In genomic region chr19:61224678-61225525, GRCm38 (mm10) we compare ENCODE assay signal across 9 mouse cellular contexts. TPM values are rescaled to one million over a fixed set of nuclear protein-coding genes. Genes with fewer than 3 reads are reported as not detected.
DNase-seq lines count a peak whose midpoint lies in the region; ATAC-seq lines count a peak whose summit lies in the region.
"Had no signal": no experiment of that assay in that cellular context is flagged by ENCODE, and none has a peak within 500 bp of the region (broad histone marks: within the 10 kb centered on the region; RNA-seq: fewer than 3 reads in every experiment).

No protein-coding gene starts in this region.

- H3K36me3 ChIP-seq in hindbrain, embryonic 15.5 days: no peaks in the 10 kb centered on the region
- H3K36me3 ChIP-seq in limb, embryonic 15.5 days: no peaks in the 10 kb centered on the region

- H3K27ac ChIP-seq in hindbrain, embryonic 15.5 days (replicated peaks): peak overlapping the region; percentile 93
- peak overlapping the region; percentile 93; the same call in 1 of the 2 replicates for H3K27ac ChIP-seq in limb, embryonic 15.5 days

- H3K9ac ChIP-seq in hindbrain, embryonic 15.5 days: peak overlapping the region; percentile 50
- no peak overlapping the region for H3K9ac ChIP-seq in limb, embryonic 15.5 days

- no peaks in the 10 kb centered on the region for H3K9me3 ChIP-seq in hindbrain, embryonic 15.5 days
- H3K9me3 ChIP-seq in limb, embryonic 15.5 days: no peaks in the 10 kb centered on the region

- H3K4me3 ChIP-seq in hindbrain, embryonic 15.5 days: peak overlapping the region; percentile 53
- H3K4me3 ChIP-seq in limb, embryonic 15.5 days: peak overlapping the region; percentile 56
- H3K4me3 ChIP-seq: myocyte had no signal

- peak overlapping the region; percentile 76 for H3K4me2 ChIP-seq in hindbrain, embryonic 15.5 days
- H3K4me2 ChIP-seq in limb, embryonic 15.5 days: peak overlapping the region; percentile 65

- H3K4me1 ChIP-seq in hindbrain, embryonic 15.5 days (replicated peaks): peaks cover 4% of the 10 kb centered on the region; the same call in 1 of the 2 replicates
- peaks cover 21% of the 10 kb centered on the region for H3K4me1 ChIP-seq in limb, embryonic 15.5 days

- ATAC-seq in hindbrain, embryonic 15.5 days (ENCODE audit: low FRiP score, low read depth): peak; percentile 25
- ATAC-seq in limb, embryonic 15.5 days (ENCODE audit: insufficient number of reproducible peaks, low FRiP score, low TSS enrichment, low read depth): peak; percentile 5; the same call in 1 of the 2 replicates

- DNase-seq in kidney, adult 11 months: peak; percentile 12
- DNase-seq in kidney, adult 18-20 months: no peak
- DNase-seq in R1 (ENCODE audit: low read depth, low spot score): peak; percentile 91
- peak; percentile 9 for DNase-seq in embryo, embryonic 10.5 days (ENCODE audit: low spot score)
- DNase-seq in right cerebral cortex, postnatal 14 days: peak; percentile 40
- DNase-seq in ovary, postnatal 36 days (ENCODE audit: low spot score): no peak

- H3K27me3 ChIP-seq in hindbrain, embryonic 15.5 days: peaks cover 4% of the 10 kb centered on the region; the same call in 1 of the 2 replicates
- no peaks in the 10 kb centered on the region for H3K27me3 ChIP-seq in limb, embryonic 15.5 days

- WGBS in hindbrain, embryonic 15.5 days: 30% methylated on average over 51 of the region's 53 CpGs
- WGBS in limb, embryonic 15.5 days: 31% methylated on average over 53 of the region's 53 CpGs

RNA-seq across cellular contexts. Expression of gene Csf2ra, which starts 3.3 kb away (rescaled TPM):
- polyA plus RNA-seq in hindbrain, embryonic 15.5 days (2015; fragmentation: Nextera tagmentation; extraction: Ambion mirVana): 60.2 and 77.5 TPM in 2 replicates
- polyA plus RNA-seq in limb, embryonic 15.5 days (2015; fragmentation: Nextera tagmentation; extraction: Ambion mirVana): 39.0 and 40.3 TPM in 2 replicates

RNA-seq across cellular contexts. Expression of gene Gm6020, which starts 41.2 kb away (rescaled TPM):
- not detected in 2 replicates for polyA plus RNA-seq in hindbrain, embryonic 15.5 days (2015; fragmentation: Nextera tagmentation; extraction: Ambion mirVana)
- not detected in 2 replicates for polyA plus RNA-seq in limb, embryonic 15.5 days (2015; fragmentation: Nextera tagmentation; extraction: Ambion mirVana)
- polyA plus RNA-seq: myocyte had no signal

RNA-seq across cellular contexts. Expression of gene Gm7102, which starts 48.8 kb away (rescaled TPM):
- 0.18 TPM in 1 of 2 replicates, not detected in the other for polyA plus RNA-seq in hindbrain, embryonic 15.5 days (2015; fragmentation: Nextera tagmentation; extraction: Ambion mirVana)
- polyA plus RNA-seq in limb, embryonic 15.5 days (2015; fragmentation: Nextera tagmentation; extraction: Ambion mirVana): 0.16 TPM in 1 of 2 replicates, not detected in the other
- polyA plus RNA-seq: myocyte had no signal

Comparison
In these comparisons a context has a peak if more than half of its experiments do, and no peak if none do; other contexts are left out.
1. DNase-seq: peak in kidney, adult 11 months (single experiment), R1 (single experiment), embryo, embryonic 10.5 days (single experiment) and right cerebral cortex, postnatal 14 days (single experiment); none in kidney, adult 18-20 months (single experiment) and ovary, postnatal 36 days (single experiment).